Mouse (Mus musculus) ES-Bruce4 (cell line): Measurements from ENCODE around the gene Krt36. TPM values are rescaled to one million over a fixed set of nuclear protein-coding genes. Genes with fewer than 3 reads are reported as not detected.

ENCODE experiments used
- H3K27ac ChIP-seq: 2 replicates; pipeline ENCODE4 v1.5.1; 2012; ENCODE audit warnings: low read length, inconsistent platforms; ENCODE audit not compliant: insufficient read depth
- H3K27me3 ChIP-seq: 2 replicates; pipeline ENCODE4 v1.6.1; 2012; ENCODE audit warnings: mild to moderate bottlenecking, low read length, inconsistent platforms; ENCODE audit not compliant: control insufficient read depth, poor library complexity, insufficient read depth, severe bottlenecking
- H3K36me3 ChIP-seq: 2 replicates; pipeline ENCODE4 v1.6.1; 2012; ENCODE audit warnings: inconsistent platforms, mild to moderate bottlenecking, low read length, moderate library complexity; ENCODE audit not compliant: control insufficient read depth, poor library complexity, insufficient read depth, severe bottlenecking
- H3K4me1 ChIP-seq: one replicate; pipeline ENCODE4 v1.8.1; 2011; ENCODE audit warnings: low read length; ENCODE audit not compliant: control insufficient read depth, insufficient read depth
- H3K4me3 ChIP-seq: 2 replicates; pipeline ENCODE4 v1.5.1; 2011; ENCODE audit warnings: low read depth, mild to moderate bottlenecking, low read length
- H3K9ac ChIP-seq: 2 replicates; pipeline ENCODE4 v1.6.1; 2012; ENCODE audit warnings: low read depth, mild to moderate bottlenecking, inconsistent platforms; ENCODE audit not compliant: poor library complexity, severe bottlenecking
- H3K9me3 ChIP-seq: replicated peaks from 2 replicates; pipeline ENCODE4 v1.6.1; 2012; ENCODE audit warnings: mild to moderate bottlenecking, low read length, inconsistent platforms; ENCODE audit not compliant: control insufficient read depth, poor library complexity, insufficient read depth, severe bottlenecking
- CTCF ChIP-seq: IDR thresholded peaks from one replicate; pipeline ENCODE4 v1.8.1; 2011; ENCODE audit warnings: low read depth, low read length
- EP300 ChIP-seq: IDR thresholded peaks from 2 replicates; pipeline ENCODE4 v1.6.1; 2011; ENCODE audit warnings: low read depth, low read length; ENCODE audit not compliant: insufficient read depth
- POLR2A ChIP-seq: IDR thresholded peaks from one replicate; pipeline ENCODE4 v1.8.1; 2011; ENCODE audit warnings: low read length; ENCODE audit not compliant: insufficient read depth
- polyA plus RNA-seq: library from polyadenylated mRNA; stranded (reverse); fragments of >200 nt; gene quantifications from 2 replicates; pipeline ENCODE4 v1.2.4, GENCODE M21; 2011; ENCODE audit warnings: low read depth; ENCODE audit not compliant: missing spikeins, insufficient read depth, insufficient read length

Gene Krt36
- polyA plus RNA-seq, 1 experiment = not detected

GRCm38 (mm10) chr11:100100391-100100790, 5.0 kb downstream of the Krt36 start:
- no peak overlapping the region for H3K27ac ChIP-seq
- H3K36me3 ChIP-seq = no peaks in the 10 kb centered on the region
- H3K27me3 ChIP-seq = no peaks in the 10 kb centered on the region
- no peak overlapping the region for H3K4me3 ChIP-seq
- H3K9me3 ChIP-seq = no peaks in the 10 kb centered on the region
- H3K4me1 ChIP-seq = no peaks in the 10 kb centered on the region
- no peak overlapping the region for H3K9ac ChIP-seq
- TF ChIP-seq CTCF (no peak), POLR2A (no peak), EP300 (no peak)

- H3K27ac ChIP-seq = no peak overlapping the region
- no peaks in the 10 kb centered on the region for H3K9me3 ChIP-seq
- no peak for TF ChIP-seq CTCF
- TF ChIP-seq EP300 = no peak
- TF ChIP-seq POLR2A = no peak
- H3K36me3 ChIP-seq = no peaks in the 10 kb centered on the region
- no peaks in the 10 kb centered on the region for H3K27me3 ChIP-seq
- H3K9ac ChIP-seq = no peak overlapping the region
- H3K4me1 ChIP-seq = no peaks in the 10 kb centered on the region
- no peak overlapping the region for H3K4me3 ChIP-seq
These were observed 7.6 kb downstream of the Krt36 start for GRCm38 (mm10) chr11:100097819-100098218.

DNA sequence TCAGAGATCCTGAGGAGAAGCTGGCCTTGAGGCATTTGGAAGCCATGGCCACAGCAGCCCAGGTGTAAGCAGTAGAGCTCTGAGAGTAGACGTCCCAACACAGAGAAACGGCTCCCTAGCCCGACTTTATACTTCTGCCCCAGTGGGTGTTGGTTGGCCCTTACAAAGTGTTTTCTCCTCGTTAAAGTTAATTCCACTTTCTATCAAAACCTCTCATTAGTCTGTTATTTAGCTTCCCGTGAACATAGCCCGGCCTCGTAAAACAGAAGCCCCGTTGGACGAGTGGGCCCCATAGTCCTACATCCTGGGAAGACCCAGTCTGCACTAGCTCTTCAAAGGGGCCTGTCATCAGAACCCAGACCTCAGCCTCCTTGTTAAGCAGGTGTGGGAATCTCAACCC, 9.3 kb downstream of the Krt36 start, which contains the start of gene Krt35:
Gene Krt35 (minus strand): TSS at position 101 of the 400 bp plus-strand sequence.
- H3K4me1 ChIP-seq = no peaks in the 10 kb centered on the region
- H3K9me3 ChIP-seq = no peaks in the 10 kb centered on the region
- H3K36me3 ChIP-seq = no peaks in the 10 kb centered on the region
- H3K27ac ChIP-seq = no peak within 1 kb of the TSS
- no peak within 1 kb of the TSS for H3K9ac ChIP-seq
- no peak within 1 kb of the TSS for H3K4me3 ChIP-seq
- H3K27me3 ChIP-seq = no peaks in the 10 kb centered on the region
- TF ChIP-seq POLR2A (no peak), EP300 (no peak), CTCF (no peak)

- TF ChIP-seq CTCF (no peak), EP300 (no peak), POLR2A (no peak)
- H3K4me1 ChIP-seq = no peaks in the 10 kb centered on the region
- no peaks in the 10 kb centered on the region for H3K9me3 ChIP-seq
- no peak overlapping the region for H3K27ac ChIP-seq
- no peaks in the 10 kb centered on the region for H3K36me3 ChIP-seq
- H3K4me3 ChIP-seq = no peak overlapping the region
- no peak overlapping the region for H3K9ac ChIP-seq
- H3K27me3 ChIP-seq = no peaks in the 10 kb centered on the region
These were observed 16.9 kb downstream of the Krt36 start for GRCm38 (mm10) chr11:100088378-100089025.

DNA sequence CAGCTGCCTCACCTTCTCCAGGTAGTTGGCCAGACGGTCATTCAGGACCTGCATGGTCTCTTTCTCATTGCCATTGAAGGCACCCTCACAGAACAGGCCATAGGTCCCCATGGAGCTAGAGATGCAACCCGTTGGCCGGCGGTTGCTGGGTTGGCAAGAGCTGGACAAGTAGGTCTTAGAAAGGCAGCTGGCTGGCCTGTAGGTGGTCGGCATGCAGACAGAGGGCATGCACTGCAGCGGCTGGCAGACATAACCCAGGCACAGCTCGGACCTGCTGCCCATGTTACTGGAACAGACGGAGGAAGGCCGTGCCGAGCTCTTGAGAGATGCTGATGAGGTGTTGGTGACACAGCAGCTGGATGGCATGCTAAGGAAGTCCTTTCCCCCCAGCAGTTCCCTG, 17.6 kb downstream of the Krt36 start, which contains the start of gene Krt32:
Gene Krt32 (minus strand): TSS at position 366 of the 400 bp plus-strand sequence.
- TF ChIP-seq CTCF = no peak
- no peak for TF ChIP-seq EP300
- no peak for TF ChIP-seq POLR2A
- Histone ChIP-seq H3K36me3 (no peaks in the 10 kb centered on the region), H3K27ac (no peak within 1 kb of the TSS), H3K4me1 (no peaks in the 10 kb centered on the region), H3K4me3 (no peak within 1 kb of the TSS), H3K9ac (no peak within 1 kb of the TSS), H3K27me3 (no peaks in the 10 kb centered on the region), H3K9me3 (no peaks in the 10 kb centered on the region)

GRCm38 (mm10) chr11:100073873-100074272, 31.6 kb downstream of the Krt36 start:
- no peaks in the 10 kb centered on the region for H3K27me3 ChIP-seq
- no peaks in the 10 kb centered on the region; the same call in 1 of the 2 replicates for H3K9me3 ChIP-seq
- no peak overlapping the region for H3K27ac ChIP-seq
- no peaks in the 10 kb centered on the region for H3K4me1 ChIP-seq
- TF ChIP-seq CTCF = no peak
- no peak for TF ChIP-seq POLR2A
- no peak for TF ChIP-seq EP300
- H3K4me3 ChIP-seq = no peak overlapping the region
- no peaks in the 10 kb centered on the region for H3K36me3 ChIP-seq
- no peak overlapping the region for H3K9ac ChIP-seq
